Mouse (Mus musculus) lung, embryonic 16.5 days (tissue): ENCODE data around the gene Lipo3. TPM values are rescaled to one million over a fixed set of nuclear protein-coding genes. Genes with fewer than 3 reads are reported as not detected.

ENCODE experiments used
- microRNA-seq: library from miRNA; unstranded; fragments of <30 nt; microRNA quantifications from one replicate; pipeline ENCODE4, GENCODE M21; 2016
- polyA plus RNA-seq: library from polyadenylated mRNA; unstranded; fragments of >200 nt; fragmentation: Nextera tagmentation; extraction: Ambion mirVana; gene quantifications from 2 replicates; pipeline ENCODE4 v1.2.1, GENCODE M21; 2015

Gene Lipo3
- polyA plus RNA-seq, 1 experiment from 2014 or later = 21.2 TPM

Small RNA genes lying within 50 kb of the gene (microRNA-seq; reads per million reads assigned to microRNA genes)
- not detected for gene Gm27440

Other genes starting within 250 kb of the Lipo3 start
- not detected in 2 replicates for gene Lipo4, start 244.2 kb downstream of the Lipo3 start, polyA plus RNA-seq
- not detected in 2 replicates for gene Gm8978, start 136.7 kb downstream of the Lipo3 start, polyA plus RNA-seq
- gene Lipo2, start 10.6 kb downstream of the Lipo3 start, polyA plus RNA-seq = 0.26 and 0.33 TPM in 2 replicates
- gene Lipo1, start 25.5 kb upstream of the Lipo3 start, polyA plus RNA-seq = not detected in 2 replicates
- not detected in 2 replicates for gene Lipf, start 199.2 kb upstream of the Lipo3 start, polyA plus RNA-seq
- 0.13 TPM in 1 of 2 replicates, not detected in the other for gene Lipk, start 246.3 kb upstream of the Lipo3 start, polyA plus RNA-seq